Mouse (Mus musculus) olfactory bulb, adult 2 months (tissue): ENCODE data around the gene Retnlb.

ENCODE experiments used
- CTCF ChIP-seq: fragments of 200-500 bp; IDR thresholded peaks from 2 replicates; pipeline ENCODE4 v1.5.1; 2012; ENCODE audit warnings: low read depth, mild to moderate bottlenecking, low read length, moderate library complexity; ENCODE audit not compliant: insufficient read depth
- POLR2A ChIP-seq: fragments of 200-500 bp; IDR thresholded peaks from 2 replicates; pipeline ENCODE4 v1.6.1; 2012; ENCODE audit warnings: mild to moderate bottlenecking, low read depth, low read length, moderate library complexity; ENCODE audit not compliant: insufficient read depth

DNA sequence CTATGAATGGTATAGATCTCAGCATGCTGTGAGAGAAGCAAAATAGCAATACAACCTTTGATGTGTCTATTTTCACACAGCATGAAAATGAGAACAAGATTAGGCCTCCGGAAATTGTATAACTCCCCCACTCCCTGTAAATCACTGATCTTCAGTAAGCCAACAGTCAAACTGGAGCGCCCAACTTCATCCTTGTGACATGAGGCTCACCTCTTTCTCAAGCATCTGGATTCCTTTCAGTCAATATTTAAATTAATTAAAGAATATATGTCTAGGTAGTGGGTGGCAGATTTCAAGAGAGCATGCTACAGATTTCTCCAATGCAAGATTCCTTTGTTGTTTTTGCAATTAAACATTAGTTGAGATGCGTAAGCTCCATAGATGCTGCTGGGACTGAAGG is 47.5 kb upstream of the Retnlb start:
- TF ChIP-seq CTCF (no peak), POLR2A (no peak)
